Mouse (Mus musculus): ENCODE data around the gene Iqschfp.
A peak's percentile ranks its signal among the peaks of the same experiment; 100 is the strongest.

Iqschfp gene

DNA sequence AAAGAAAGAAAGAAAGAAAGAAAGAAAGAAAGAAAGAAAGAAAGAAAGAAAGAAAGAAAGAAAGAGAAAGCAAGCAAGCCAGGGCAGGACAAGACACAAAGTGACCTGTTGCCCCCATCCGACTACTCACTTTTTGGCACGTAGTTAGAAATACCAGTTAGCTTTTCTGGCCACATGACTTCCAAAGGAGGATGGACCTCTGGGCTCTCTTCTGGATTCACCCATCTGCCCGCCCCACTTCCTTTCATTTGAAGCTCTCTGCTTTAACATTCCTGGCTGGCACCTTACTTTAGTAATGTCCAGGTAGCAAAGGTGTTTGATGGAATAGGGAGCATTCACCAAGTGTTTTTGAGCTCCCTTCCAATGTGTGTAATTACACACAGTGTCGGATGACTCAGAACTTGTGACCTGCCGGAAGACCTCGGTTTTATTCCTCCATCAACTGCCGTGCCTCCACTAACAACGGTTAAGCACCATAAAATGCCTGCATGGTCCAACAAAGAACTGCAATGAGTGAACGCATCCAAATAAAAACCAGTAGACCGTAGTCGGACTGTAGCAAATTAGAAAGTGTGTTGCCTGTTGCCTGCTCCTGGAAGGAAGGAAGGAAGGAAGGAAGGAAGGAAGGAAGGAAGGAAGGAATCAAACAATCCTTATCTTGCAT is 718.7 kb downstream of the Iqschfp start:
- DNase-seq = peak; percentile 74

DNA sequence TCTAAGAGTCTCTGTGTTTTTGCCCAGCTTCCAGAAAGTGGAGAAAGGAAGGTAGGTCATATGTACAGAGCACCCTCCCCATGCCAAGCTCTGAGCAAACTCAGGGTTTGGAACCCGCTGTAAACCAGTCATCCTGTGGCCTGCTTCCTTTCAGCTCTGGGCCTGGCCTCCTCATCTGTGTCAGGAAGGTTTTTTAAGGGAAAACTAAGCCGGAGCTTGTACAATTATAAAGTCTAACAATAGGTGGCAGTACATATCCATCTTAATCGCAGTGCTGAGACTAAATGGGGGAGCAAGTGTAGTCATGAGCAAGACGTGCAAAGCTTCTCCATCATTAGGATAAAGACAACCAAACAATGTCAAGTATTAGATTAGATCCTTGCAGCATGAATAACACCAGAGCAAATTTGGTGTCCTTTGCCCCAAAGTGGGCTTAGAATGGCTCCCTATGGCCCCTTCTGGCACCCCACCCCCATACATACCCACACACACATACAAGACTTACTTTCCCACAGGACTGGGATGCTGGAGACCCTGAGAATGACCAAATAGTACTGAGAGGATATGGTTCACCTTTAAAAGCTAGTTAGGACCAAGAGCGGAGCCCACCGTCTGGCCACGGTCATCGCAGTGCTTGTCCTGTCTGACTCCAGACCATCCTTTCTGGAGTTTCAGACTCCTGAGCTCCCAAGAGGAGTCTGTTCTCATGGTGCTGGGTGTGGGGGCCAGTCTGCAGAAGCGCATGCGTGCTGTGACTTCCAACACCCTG is 723.2 kb downstream of the Iqschfp start:
- DNase-seq = peak; percentile 62

DNA sequence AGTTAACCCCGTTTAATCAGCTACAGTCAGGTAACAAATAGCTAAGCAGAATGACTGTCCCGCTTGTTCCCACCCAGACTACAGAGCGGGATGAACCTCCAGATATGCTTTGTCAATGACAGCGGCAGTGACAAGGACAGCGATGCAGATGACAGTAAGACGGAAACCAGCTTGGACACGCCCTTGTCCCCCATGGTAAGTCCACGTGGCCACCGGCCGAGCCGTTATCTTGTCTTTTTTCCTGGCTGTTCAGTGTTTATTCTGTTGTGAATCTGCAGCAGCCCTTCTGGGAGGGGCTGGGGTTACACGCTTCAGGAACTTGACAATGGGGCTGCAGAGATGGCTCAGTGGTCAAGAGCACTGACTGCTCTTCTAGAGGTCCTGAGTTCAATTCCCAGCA is 724.3 kb downstream of the Iqschfp start:
- DNase-seq = no peak

DNA sequence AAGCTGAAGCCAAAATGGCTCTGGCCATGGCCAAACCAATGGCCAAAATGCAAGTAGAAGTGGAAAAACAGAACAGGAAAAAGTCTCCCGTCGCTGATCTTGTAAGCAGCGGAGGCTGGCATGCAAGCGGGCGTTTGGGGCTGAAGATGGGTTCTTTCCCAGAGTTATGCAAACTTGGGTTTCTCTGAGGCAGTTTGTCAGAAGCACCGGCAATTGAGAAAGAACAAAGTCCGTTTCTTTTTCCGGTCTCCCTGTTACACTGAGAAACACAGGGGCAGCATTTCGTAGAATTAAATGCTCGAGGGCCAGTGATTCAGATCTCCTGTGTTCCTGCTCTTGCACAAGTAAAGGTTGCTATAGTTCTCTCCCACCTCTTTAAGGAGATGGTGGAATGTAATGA is 725.7 kb downstream of the Iqschfp start:
- peak; percentile 47 for DNase-seq

DNA sequence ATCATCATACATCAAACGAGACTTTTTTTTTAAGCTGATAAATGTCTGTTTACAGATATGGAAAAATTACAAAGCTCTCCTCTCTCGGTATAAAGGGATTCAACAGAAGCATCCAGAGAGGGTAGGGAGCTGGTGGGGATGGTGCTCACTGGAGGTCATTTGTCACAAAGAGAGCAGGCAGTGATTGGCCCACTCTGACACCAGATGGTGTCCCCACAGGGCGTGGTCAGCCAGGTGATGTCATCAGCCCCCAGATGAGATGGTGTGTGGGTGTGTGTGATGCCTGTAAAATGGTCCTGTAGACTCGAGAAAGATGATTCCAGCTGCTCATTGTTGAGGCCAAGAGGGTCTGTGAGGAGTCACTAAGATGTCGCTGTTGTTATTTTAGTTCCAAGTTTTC is 727.1 kb downstream of the Iqschfp start:
- DNase-seq = no peak

DNA sequence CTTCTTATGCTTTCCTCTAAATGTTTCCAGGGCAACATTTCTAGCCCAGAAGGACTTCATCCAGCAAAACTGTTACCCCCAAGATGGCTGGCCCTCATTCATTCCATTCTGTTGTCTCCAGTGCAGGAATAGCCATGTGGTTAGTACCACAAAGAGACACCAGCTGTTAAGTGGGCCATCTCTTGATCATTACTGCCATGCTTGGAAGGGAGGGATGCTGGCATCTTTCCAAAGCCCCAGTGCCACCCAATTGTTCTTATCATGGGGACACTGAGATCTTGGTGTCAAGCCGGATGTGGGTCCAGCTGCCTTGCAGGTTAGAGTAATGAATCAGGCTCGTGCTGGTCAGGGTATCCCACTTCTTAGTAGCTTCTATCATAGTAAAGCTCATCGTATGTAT is 729.9 kb downstream of the Iqschfp start:
- no peak for DNase-seq

DNA sequence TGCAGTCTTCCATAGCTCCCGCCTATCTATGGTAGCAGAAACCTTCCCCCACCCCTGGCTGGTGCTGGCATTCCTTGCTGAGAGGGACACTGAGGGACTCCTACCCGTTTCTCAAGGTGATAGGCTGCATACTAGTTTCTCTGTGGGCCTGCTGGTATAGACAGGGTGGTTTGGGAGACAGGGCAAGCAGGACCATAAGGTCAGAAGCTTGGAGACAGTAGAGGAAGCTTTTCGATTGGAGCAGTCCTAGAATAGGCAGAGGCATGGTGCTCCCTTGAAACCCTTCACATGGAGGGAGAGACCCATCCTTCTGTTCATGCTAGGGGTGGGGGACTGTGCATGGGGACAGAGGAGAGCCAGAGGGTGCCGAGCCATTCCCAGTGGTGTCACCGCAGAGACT is 731.0 kb downstream of the Iqschfp start:
- no peak for DNase-seq

DNA sequence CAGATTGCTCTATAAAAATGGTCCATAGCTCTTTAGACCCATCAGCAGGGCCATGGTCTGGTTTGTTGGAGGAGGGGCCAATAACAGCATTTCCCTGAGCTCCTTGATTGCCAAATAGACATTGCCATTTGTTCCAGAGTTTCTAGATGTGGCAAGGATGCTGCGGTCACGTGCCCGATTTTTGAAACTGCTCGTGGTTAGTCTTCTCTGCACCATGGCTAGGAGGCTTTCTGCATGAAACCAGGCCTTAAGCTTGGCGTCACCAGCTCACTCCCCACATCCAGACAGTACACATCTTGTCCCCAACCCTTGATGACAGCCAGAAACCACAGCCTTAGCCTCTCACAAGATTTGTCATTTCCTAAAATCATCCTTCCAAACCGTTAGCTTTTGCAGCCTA is 732.4 kb downstream of the Iqschfp start:
- no peak for DNase-seq

DNA sequence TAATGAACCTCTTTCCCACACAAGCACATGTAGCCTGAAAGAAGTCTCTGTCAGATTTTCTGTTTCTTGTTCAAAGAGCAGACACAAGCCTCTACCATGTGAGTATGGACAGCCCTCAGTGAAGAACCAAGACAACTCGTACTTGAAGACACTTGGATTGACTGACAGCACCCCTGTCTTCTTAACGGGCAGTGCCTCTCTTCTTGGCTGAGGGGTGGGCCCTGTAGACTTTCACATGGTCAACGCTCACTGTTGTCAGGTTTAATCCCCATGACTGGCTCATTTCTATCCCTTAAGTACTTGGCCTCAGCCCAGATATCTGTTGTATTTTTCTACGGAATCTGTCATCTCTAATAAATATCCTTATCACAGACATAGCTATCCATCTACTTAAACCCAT is 738.2 kb downstream of the Iqschfp start:
- DNase-seq = no peak

DNA sequence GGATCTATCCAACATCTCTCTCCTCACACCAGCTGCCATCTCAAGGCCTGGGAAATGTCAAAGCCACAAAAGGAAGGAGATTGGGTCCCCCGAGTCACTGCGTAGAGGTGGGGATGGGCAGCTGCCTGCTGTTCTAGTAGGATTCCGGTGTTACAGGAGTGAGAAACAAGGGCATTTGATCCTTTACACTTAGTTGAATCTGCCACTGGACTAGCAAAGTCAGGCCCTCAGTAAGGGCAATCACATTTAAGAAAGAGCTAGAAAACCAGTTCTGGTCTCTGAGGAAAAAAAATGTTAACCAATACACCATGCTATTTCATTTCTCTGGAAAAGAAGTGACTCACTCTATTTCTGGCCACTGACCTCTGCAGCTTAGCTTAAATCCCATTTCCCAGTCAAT is 738.8 kb downstream of the Iqschfp start:
- no peak for DNase-seq

DNA sequence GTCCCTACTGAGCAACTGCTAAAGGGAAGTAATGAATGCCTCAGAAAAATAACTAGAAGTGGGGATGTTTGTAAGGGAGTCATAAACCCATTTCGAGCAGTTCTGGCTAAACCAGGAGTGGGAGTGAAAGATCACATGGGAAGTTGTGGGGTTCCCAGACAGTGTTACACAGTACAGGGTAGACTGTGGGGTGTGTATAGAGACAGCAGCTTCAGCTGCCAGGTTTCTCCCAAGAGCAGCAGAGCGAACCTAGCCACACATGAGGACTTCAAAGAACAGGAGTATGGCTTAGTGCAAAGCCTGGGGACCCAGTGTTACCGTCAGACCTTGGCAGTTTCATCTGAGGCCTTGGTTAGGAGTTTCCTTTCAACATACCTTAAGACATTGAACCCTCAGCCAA is 740.7 kb downstream of the Iqschfp start:
- DNase-seq = no peak

DNA sequence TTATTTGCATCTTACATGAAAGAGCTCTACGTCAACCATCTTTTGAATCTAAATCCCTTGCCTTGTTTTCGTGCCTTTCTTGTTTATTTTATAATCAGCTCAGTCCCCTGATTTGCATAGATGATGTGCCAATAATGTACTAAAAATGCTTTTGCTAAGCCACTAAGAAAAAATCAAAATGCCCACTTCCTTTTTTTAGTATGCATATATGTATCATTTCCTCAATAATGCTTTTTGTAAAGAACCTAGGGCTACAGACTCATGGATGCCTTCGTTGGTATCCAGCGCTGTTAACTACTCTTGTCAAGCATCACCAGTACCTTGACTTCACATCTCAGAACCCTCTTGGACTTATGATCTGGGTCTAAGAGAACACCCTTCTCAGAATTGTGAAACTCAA is 741.5 kb downstream of the Iqschfp start:
- DNase-seq = no peak

DNA sequence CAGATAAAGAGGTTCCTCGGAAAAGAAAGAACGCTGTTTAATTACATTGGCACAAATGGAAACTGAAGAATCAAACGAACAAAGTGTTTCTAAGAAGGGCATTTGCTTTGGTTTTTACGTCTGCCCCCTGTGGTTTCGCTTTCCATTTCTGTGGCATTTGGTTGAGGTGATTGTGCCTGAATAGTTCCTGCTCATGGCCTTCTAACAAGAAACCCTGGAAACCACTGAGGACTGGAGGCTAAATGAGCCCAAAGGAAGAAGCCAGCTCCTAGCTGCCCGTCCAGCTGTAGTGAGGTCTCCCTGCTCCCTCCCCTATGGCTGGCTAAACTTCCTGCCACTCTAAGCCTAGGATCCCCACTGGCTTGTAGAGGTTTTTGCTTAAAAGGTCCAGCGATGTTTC is 745.9 kb downstream of the Iqschfp start:
- DNase-seq = no peak

DNA sequence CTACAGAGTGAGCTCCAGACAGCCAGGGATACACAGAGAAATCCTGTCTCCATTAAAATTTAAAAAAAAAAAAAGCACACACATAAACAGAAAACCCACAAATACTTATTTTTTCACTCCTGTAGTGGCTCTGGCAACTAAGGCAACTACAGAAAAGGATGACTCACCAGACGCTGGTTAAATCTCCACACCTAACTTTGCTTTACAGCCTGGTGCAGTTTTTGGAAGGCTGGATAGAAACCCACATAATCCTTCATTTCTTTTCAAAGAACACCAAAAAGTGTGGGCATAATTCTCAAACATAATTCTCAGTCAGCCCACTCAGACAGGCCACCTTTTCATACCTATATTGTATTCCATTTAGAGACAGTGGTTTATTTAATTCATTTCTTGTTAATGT is 746.7 kb downstream of the Iqschfp start:
- DNase-seq = no peak

DNA sequence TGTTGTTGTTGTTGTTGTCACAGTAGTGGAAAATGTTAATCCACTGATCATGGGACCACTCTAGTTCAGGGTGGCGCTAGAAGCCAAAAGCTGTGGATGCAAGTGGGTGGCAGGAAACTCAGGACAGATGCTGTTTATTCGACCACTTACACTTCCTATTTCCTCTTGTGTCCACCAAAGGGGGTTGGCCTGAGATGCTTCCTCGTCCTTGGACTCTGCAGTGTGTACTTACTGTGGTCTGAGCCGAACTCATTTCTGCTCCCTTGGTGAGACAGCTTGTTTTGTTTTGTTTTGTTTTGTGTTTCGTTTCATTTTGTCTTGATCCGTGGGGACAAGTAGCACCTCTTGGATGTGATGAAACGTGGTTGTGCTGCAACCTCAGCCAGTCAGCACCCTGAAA is 750.9 kb downstream of the Iqschfp start:
- no peak for DNase-seq

DNA sequence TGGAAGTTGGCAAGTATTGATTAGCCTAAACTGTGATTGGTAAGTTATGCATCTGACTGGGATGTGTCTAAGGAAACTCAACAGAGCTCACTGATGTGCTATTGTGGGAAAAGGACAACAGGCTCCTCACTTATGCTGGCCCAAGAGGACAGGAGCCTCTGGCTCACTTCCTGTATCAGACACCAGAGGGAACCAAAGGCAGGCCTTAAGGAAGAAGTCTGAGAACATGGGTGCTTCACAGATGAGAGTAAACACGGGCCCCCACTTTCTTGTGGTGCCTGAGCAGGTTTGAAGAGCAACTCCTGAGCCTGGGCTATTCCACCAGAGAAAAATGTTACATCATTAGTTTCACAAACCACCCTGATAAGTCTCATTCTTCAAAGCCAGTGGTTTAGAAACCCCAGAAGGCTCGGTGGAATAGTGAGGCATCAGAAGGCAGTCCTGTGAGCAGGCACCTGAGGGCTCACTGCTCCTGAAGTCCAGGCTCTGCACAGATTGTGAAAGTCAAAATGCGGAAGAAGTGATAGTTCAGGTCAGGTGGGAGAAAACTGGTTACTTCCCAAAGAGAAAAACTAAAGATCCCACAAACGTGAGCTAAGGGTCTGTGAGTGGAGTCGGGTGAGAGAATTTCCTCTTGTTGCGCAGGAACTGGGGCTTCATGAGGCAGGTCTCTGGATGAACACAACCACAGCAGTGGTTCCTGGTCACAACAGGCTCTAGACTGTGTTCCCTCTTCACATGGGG is 754.5 kb downstream of the Iqschfp start:
- peak; percentile 16 for DNase-seq

DNA sequence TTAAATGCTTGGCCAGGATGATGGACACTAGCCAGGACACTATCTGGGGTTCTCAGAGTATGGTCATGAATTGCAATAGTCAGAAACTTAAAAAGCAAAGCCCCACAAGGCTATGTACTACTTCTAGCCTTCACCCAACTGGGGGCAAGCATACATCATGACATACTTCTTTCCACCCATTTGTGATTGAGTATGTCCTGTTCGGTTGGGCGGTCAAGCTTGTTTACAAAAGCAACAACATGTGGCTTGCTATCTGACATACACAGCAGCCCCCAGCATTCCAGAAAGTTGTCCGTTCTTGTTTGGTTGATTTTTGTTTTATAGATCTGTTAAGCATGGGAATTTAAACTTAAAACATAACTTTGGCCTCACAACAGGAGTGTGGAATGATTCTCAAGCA is 755.2 kb downstream of the Iqschfp start:
- no peak for DNase-seq

DNA sequence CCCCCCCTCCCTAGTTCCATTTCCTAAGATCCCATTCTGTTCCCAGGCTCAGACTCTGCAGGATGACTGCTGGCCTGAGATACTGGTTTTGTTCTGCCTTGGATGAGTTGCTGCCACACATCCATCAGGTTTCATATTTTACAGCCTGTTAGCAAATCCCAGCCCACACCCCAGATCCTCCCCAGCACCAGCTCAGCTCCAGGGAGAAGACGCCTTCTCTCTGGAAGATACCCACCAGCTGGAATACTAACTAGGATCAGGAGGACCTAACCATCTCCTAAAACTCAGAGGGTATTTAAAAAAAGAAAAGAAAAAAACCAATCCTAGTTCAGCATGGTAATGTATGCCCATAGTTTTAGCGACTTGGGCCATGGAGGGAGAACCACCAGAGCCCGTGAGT is 758.2 kb downstream of the Iqschfp start:
- DNase-seq = no peak

DNA sequence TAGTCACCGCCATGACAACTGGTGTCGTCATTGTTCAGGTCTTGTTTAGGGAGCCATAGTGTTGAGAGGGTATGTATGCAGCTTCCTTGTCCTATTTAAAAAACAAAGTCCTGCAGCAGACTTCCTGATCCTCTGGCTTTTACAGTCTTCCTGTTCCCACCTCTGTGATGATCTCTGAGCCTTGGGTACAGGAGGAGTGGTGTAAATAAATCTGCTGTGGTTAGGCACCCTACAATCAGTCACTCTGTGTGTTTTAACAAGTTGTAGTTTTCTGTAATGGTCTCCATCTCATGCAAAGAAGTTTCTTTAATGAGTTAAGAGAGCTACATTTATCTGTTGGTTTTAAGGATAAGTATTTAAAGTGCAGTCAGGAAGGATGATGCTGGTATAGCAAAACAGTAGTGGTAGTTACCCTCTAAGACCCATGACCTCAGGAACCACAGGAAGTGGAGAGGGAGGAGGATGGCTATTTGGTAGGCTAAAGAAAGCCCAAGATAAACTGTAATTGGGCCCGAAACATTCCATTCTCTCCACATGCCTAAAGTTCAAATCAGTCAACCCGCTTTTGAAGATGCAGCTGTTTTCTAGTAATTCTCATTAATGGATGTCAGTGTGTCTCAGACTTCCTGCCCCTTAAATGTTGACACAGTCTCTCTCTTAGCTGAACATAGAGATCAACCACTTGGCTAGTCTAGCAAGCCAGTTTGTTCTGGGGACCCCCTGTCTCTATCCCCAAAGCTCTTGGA is 764.7 kb downstream of the Iqschfp start:
- peak; percentile 22 for DNase-seq

DNA sequence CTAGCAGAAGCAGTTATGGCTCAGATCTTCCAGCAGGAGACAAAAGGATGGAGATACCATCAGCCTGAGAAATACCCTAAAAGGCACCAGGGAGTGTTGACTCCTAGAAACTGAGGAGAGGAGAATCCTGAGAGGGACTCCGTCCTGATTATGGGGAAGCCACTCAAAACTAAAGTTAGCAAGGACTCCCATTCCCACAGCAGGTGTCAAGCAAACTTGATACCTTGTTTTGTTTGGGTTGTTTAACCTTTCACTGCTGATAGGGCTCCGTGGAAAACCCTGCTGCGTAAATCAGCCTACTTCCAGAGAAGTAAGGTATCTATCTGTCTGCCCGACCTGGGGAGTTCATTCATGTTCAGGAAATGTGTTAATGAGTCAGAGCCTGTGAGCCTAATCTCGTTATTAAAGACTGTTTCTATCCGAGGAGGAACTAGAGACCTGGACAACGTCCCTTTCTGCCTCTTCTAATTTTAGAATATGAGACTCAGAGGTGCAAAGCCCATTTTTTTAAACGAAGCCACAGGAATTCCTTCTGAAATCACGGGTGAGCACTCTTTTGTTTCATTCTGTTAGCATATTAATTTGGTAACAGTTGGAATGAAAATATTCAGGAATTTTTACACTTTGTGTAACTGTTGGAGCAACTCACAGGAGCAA is 765.7 kb downstream of the Iqschfp start:
- no peak for DNase-seq

DNA sequence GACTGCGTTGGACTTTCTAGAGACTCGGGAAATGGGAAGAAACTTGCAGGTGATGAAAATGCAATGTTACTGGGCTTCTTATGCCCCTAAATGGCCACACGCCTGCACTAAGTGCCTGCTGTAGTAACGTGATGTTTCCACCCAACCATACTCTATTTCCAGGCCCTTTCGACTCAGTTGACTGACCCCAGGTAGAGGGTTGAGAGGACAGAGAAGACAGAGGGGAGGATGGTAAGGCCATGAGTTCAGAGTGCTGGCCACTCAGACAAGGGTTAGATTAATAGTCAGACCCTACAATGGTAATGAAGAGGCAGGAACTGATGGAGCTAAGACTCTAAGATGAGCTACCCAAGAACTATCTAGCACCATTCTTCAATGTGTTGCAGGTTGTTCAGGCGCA is 768.0 kb downstream of the Iqschfp start:
- DNase-seq = no peak

DNA sequence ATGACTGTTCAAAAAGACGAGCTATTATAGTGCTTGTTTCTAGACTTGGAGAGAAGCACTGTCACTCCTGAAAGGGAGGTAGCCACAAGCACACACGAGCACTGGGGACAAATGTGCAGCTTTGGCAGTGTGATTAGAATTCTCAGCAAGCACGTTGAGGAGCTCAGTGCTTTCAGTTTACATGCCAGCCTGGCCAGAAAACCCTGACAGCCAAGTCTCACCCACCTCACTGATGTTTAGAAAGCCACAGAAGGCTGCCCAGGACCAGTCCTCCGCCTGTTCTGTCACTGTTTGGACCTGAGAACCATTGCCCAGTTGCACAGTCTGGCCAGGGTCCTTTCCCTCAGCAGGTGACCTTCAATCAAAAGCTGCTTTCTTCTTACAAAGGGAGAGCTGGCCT is 768.5 kb downstream of the Iqschfp start:
- DNase-seq = no peak

DNA sequence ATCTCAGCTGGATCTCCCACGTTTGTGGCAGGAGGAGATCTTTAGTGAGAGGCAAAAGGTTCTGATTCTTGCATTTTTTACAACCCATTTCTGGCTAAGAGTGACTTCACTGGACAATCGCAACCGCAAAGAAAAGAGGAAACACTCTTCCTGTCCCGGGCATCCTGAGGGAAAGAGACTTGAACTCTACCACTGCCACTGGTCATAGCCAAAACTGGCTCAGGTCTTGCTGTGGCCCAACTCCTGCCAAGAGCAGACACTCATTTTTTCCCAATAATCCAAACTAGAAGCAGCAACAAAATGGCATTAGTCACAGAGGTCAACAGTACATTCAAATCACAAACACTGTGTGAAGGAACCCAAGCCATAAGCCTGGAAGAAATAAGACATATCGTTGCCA is 770.4 kb downstream of the Iqschfp start:
- no peak for DNase-seq

Measured in kidney, adult 9 months (tissue).